Mouse (Mus musculus) common myeloid progenitor, adult 5-6 weeks (primary cell): Measurements from ENCODE around the gene Ppp2r5c. TPM values are rescaled to one million over a fixed set of nuclear protein-coding genes. Genes with fewer than 3 reads are reported as not detected.

Experiments
- ATAC-seq: replicated peaks from 2 replicates; pipeline ENCODE4 v1.8.0; 2016; ENCODE audit warnings: low read depth, mild to moderate bottlenecking, moderate TSS enrichment, inconsistent platforms; ENCODE audit not compliant: poor library complexity, severe bottlenecking
- total RNA-seq: library from RNA; stranded (forward); fragments of 200-1000, 187-1606 nt; gene quantifications from 2 replicates; pipeline ENCODE4 v1.2.3, GENCODE M21; 2017

Ppp2r5c gene
- total RNA-seq, 1 experiment from 2014 or later: 222 TPM

DNA sequence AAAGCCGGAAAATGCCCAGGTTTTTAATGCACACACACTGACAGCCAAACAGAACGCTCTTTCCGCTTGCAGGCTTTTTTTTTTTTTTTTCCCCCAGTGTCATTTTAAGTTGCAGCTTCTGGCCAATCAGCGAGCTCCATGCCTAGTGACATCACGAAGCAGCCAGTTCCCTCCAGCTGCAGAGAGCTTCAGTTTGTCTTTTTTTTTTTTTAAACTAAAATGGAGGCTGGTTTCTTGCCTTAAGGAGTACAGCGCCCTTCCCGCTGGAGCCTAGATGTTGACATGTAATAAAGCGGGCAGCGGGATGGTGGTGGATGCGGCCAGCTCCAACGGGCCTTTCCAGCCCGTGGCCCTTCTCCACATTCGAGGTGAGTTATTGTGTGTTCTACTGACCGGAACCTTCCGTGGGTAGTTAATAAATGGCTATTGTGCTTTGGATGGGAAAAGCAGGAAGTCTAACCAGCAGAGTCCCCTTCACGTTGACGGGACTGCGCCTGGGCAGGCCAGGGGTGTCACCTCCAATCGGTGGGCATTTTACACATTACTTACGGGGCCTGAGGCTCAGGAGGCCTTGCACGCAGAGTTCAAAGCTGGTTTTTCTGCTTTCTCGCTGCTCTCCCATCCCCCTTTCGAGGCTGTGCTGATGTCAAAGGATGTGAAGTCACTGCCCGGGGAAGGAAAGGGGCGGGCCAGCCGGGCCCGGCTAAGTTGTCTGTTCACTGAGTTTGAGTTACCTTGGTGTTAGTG is 38.8 kb downstream of the Ppp2r5c start:
- peak; percentile 85 for ATAC-seq

DNA sequence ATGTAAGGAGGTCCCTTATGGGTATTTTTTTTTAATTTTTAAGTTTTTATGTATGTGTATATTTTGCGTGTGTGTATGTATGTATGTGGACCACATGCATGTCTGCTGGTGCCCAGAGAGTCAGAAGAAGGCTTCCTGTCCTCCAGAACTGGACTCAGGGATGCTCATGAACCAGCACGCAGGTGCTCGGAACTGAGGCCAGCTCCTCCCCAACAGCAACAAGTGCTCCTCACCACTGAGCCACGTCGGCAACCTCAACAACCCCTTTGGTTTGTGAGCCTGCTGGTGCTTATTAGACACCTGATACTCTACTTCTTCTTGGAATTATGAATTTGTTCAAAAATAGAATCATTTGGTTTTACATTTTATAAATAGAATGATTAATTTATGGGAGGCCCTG is 39.9 kb downstream of the Ppp2r5c start:
- no peak for ATAC-seq

DNA sequence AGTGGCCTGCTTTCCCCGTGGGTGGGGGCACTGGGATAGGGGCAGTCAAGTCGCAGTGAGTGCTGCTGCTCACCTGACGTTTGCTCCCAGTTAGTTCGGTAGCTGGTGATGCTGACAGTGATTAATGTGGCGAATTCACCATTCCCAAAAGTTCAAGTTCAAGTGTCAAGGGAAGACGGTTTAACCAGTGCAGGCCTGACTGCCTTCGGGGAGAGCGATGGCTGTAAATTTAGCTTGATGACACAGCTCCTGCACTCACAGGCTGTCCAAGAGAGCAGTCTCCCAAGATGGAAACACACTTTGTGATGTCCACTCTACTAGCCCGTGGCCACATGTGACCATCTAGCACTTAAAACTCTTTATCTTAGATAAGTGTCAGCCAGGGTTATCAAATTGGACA is 41.1 kb downstream of the Ppp2r5c start:
- no peak for ATAC-seq

DNA sequence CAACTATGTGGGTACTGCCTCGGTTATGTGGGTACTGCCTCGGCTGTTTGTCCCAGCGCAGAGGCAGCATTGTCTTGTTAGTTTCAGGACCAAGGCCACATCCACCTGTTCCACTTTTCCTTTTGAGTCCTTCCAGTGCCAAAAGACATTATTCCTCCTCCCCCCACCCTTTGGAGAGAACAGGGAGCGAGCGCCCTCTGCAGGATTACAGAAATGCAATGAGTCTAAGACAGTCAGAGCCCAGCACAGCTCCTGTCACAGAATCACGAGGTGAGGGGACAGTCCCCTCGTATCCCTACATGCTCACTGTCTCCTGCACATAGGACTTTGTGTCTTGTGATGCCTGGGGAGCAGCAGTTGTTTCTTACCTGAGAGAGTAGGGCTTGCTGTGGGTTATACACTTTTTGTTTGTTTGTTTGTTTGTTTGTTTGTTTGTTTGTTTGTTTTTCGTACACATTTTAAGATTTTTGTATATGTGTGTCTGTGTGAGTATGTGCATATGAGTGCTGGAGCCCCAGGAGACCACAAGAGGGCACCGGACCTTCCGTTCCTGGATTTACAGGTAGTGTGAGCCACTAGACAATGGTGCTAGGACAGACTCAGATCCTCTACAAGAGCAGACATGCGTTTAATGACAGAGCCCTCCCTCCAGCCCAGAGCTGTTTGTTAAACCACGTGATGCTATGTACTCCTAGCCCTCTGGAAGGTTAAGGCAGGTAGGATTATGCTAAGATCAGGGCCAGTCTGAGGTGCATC is 43.2 kb downstream of the Ppp2r5c start:
- no peak for ATAC-seq

DNA sequence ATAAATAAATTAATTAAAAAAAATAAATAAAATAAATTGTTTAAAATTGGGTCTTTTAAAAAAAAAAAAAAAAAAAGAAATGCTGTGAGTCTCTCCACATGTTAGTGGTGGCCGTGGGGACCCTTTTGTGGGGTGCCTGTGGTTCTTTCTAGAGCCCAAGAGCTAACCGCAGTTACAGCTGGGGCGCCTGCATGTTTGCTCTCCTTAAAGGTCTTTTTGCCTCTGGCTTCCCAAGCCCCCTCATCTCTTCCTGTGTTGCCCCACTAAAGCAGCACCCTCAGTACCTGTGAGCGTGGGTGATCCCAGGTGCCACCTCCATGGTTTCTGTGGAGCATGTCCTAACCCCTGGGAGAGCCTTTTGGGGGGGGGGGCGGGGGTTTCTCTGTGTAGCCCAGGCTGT is 45.5 kb downstream of the Ppp2r5c start:
- no peak for ATAC-seq

DNA sequence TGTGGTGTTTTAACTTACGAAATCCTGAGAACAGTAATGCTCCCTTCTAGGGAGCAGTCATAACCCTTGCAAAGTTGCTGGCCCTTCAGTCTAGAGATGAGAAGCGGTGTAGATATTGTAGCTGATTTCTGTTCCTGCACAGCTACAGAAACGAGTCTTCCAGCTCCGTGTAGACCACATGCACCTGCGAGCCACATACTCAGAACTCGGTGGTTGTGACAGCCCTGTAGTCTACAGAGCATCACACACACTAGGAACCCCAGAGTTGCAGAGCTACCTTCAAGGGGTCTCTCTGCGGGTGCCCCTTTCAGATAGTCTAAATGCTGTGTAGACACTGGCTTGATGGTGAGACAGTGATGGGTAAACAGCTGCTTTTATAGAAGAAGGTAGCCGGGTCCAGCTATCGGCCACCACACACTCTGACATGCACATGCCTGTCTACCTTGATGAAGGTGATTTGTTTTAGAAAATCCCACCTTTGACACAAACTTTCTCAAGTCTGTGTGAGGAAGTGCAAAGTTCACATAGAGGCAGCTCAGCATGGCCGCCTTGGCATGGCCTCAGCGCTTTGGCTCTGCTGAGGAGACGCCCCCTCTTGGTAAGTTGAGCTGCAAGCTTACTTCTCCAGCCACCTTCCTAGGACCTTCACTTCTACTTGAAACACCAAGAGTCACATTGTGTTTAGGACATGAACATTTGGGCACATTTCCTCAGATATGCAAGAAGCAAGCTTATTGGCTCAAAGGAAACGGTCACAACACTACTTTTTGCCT is 46.9 kb downstream of the Ppp2r5c start:
- ATAC-seq: no peak

DNA sequence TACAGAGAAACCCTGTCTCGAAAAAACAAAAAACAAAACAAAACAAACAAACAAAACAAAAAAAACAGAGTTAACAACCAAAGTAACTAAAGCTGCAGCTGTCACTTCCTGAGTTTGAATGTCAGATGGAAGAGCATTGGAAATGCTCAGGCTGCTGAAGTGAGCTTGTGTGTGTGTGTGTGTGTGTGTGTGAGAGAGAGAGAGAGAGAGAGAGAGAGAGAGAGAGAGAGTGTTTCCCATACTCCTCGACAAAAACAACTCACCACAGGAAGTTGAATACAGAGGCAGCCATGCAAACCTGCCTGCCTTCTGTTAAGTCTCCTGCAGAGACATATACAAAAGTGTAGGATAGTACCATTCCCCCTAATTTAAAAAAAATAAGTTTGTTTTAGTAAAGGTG is 47.9 kb downstream of the Ppp2r5c start:
- no peak for ATAC-seq

DNA sequence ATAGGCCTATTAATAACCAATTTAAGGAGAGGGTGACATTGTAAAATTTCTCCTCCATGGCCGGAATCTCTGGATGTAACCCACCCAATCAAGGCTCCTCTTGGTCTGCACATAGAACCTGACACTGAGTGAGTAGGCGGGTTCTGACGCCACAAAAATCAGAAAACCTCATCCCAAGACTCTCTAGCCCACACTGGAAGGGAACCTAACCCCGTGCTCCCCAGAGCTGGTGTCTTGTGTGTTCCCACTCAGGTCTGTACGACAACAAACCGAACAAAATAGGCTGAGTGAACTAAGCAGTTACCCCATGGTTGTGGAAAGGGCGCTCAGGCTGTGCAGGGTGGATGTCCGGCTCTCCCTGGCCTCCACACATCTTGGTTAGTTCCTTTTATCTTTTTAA is 48.3 kb downstream of the Ppp2r5c start:
- ATAC-seq: no peak

DNA sequence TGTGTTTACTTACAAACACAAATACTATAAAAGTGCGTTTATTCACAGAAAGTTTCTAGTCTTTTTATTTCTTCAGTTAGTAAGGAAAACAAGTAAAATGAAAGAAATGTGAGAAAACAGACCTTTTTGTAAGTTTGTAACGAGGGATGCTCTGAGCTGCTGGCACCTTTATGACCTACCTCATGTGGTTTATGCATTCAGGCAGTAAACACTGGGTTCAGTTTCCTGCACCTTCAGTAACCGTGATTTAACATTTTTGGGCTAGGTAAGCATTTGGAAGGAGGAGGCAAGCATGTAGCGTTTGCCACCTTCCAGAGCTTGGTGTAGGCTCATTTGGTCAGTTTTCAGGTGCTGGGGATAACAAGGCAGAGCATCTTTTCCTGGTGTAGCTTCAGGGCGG is 49.1 kb downstream of the Ppp2r5c start:
- no peak for ATAC-seq

DNA sequence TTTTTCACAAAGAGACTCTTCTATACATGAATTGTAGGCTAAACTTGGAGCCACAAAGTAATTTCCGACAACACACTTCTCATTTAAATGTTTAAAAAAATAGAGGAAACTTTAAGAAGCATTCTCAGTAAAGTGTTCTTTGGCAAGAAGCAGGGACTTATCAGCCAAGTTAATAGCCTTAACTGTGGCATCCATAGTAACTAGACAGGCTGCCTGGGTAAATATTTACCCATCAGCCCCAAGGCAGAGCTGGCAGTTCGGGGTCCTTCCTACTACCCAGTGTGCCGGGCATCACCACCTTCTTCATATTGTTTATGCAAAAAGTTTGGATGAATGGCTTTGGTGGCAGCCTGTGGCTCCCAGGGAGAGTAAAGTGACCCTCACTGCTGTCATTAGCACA is 50.1 kb downstream of the Ppp2r5c start:
- no peak for ATAC-seq

DNA sequence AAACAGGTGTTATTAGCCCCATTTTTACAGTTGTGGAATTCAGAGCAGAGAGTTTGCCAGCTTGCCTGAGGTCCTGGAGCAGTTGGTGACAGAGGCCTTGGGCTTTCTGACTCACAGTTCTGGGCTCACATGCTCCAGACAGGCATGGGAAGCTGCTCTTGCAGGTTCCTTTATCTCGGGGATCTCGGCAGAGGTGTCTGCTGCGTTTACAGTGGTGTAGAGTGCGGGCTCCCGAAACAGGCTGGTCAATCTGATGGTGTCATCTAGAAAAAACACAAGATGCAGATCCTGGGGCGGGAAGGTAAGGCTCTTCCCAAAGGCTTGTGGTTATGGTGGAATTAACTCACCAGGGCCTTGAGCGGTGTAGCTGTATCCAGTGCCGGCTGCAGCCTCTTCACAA is 50.6 kb downstream of the Ppp2r5c start:
- ATAC-seq: no peak

DNA sequence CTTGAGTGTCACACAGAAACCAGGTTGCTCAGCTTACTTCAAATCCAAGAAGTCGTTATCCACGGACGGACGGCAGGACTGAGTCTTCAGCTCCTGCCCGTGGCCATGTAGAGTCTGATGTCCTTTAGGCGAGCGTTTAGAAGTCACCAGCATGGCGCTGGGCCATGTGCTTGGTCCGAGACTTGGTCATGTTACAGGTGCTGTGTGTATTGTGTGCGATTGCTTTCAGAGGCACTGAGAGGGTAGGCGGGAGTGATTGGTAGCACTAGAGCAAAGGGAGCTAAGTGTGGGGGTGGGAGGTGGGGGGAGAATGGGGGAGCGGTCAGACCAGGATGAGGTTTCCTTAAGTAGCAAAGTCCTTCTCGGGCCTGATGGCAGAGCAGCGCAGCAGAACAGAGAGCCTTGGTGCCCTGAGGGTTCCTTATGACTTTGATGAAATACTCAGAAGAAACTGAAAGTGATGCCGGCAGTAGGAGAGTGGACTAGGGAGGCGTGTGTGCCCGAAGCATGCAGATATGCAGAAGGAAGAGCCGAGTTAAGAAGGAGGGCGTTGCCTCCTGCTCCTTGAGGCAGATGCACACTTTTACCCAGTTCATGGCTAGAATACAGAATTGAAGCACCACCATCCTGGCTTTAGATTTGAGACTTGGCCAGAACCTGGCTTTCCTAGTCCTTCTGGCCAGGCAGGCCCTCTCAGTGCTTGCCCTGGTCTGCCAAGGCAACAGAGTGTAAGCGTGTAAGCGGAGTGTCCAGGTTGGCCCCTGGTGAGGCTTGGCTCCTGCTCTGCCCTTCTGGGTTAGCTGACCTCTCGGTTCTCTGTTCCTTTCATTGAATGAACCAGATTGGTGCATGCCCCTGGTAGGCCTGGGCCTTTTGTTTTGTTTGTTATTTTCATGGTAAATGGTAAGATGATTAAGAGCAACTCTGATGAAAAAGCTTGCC is 51.6 kb downstream of the Ppp2r5c start:
- ATAC-seq: peak; percentile 53

DNA sequence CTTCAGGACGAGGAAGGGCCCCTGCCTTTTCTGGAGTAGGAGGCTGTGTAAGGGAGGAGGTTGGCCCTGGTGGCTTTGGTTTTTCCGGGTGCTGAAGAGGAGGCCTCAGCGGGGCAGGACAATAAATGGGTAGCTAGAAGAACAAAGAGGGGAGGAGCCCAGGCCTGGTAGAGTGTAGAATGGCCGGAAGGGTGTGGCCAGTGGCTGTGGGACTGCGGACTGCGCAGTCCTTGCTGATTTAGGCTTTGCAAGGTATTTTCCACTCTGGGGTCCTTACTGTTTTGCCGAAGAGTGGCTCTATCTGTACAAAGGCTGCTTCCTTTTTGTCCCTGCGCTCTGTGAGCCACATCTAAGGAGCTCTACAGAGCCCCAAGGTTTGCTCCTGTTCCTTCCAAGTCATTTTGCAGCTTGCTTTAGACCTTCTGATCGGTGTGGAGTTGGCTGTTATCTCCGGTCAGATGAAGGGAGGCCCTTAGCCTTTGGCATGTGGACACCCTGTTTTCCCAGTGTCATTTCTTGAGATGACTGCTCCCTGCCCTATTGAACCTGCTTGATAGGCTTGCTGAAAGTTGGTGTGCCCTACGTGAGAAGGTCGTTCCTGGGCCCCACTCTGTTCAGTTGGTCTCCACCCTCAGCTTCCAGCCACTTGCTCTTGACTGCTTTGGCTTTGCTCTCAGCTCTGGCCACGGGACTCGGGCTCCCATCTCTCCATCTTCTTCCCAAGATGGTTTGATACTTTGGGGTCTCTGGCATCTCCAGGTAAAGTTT is 52.5 kb downstream of the Ppp2r5c start:
- ATAC-seq: peak; percentile 63

DNA sequence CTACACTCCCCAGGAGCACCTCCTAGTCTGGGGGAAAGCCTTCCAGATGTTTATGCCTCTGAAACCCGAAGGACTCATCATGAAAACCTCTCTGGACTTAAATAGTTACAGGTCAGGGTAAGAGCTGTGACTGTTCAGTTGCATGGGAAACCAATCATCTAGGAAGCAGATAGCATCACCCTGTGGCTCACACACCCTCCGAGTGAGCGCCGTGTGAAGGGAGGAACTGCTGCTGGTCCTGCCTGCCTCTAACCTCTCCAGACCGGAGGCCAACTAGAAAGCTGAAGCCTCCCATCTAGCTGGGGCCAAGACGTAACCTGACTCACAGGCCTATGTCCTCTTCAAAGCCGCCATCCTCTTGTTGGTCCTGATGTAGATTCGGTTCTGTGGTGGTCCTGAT is 53.2 kb downstream of the Ppp2r5c start:
- 0 out of 2 replicates have a peak, but pooled peaks have one; percentile 10 for ATAC-seq

DNA sequence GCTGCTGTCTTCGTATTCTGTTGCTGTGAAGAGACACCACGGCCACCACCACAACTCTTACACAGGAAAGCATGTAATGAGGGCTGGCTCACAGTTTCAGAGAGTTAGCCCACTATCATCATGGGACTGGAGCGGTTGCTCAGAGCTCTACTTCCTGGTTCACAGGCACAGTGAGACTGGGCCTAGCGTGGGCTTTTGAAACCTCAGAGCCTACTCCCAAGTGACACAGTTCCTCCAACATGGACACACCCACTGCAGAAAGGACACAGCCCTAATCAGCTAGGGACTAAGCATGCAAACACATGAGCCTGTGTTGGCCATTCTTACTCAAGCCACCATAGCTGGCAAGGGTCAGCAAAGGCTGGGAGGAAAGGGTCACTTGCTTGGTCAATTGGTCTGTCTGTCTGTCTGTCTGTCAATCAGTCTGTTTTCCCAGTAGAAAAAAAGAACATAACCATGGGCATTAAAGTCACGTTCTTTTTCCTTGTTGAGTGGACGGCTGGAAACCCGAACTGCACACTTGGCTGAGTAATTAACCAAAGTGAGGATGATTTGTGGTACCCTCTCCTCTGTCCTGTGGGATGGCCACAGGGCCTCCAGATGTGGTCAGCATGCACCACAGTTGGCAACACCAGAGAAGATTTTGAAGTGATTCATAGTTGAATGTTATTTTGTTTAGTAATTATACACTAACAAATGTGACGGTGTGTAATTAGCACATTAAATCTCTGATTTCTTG is 56.7 kb downstream of the Ppp2r5c start:
- peak; percentile 77 for ATAC-seq

DNA sequence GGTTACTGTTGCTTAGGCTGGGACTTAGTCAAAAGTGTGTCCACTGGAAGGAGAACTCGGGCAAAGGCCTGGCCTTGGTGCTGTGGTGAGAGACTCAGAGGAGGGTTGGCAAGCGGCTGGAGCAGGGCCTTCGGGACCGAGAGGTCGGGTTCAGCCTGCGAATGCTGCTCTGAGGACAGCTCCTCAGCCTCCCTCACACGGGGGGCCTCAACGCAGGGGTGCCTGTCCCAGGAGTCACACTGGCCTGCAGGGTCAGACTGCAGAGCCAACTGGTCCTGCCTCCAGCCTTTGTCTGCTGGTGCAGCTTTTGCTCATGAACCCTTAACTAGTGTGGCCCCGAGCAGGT is 57.2 kb downstream of the Ppp2r5c start:
- ATAC-seq: no peak

DNA sequence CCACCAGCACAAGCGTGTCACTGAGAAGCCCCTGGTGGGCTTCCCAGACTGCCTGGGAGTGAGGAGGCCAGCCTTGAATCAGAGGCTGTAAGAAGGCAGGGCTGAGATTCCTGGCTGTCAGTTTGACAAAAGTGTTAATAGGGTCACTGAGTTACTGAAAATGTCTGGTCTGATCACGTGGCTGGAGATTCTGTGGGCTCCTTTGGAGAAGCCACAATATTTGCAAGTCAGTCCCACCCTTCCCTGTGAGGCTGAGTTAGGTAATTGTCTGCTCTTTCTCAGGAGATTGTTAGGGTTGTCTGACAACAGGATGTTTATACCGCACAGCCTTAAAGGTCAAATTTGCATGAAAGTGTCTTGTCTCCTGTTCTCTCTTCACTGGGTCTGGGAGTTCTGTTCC is 57.9 kb downstream of the Ppp2r5c start:
- ATAC-seq: no peak

DNA sequence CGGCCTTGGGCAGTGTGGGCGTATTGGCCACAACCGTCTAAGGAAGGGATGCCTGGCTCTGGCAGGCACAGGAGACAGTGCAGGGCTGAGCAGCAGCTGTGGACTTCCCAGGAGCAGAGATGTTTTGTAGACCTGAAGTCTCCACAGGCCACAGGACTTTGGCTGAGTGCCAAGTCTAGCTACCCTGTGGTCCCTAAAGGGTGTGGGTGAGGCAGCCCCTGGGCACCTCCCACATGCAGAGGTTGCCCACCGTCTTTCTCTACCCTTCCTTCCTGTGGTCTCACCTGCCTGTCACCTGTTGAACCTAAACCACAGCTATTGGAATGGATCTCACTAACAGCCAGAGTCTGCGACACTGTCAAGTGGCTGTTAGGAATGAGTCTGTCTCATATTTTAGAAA is 59.1 kb downstream of the Ppp2r5c start:
- ATAC-seq: no peak
